Mouse (Mus musculus): ENCODE results near the gene Ing3.
A peak's percentile ranks its signal among the peaks of the same experiment; 100 is the strongest.

Gene Ing3

GRCm38 (mm10) chr6:21993070-21993469 is 43.7 kb downstream of the Ing3 start:
- DNase-seq = no peak

GRCm38 (mm10) chr6:21998131-21998530 is 48.8 kb downstream of the Ing3 start:
- no peak for DNase-seq

GRCm38 (mm10) chr6:21999025-21999424 is 49.7 kb downstream of the Ing3 start:
- no peak for DNase-seq

GRCm38 (mm10) chr6:22000086-22000485 is 50.7 kb downstream of the Ing3 start:
- DNase-seq = no peak

GRCm38 (mm10) chr6:22000881-22001280 is 51.5 kb downstream of the Ing3 start:
- DNase-seq = no peak

GRCm38 (mm10) chr6:22001284-22001916 is 52.0 kb downstream of the Ing3 start:
- DNase-seq = no peak

- DNase-seq = no peak
Observed at GRCm38 (mm10) chr6:22002521-22003199, 53.3 kb downstream of the Ing3 start.

- peak in 1 of 2 experiments; percentile 38 for DNase-seq
Observed at GRCm38 (mm10) chr6:22003200-22003587, 53.8 kb downstream of the Ing3 start.

GRCm38 (mm10) chr6:22003959-22004543 is 54.7 kb downstream of the Ing3 start:
- no peak for DNase-seq

GRCm38 (mm10) chr6:22008346-22008745 is 59.0 kb downstream of the Ing3 start:
- DNase-seq = no peak

GRCm38 (mm10) chr6:22010258-22010657 is 60.9 kb downstream of the Ing3 start:
- DNase-seq = no peak

- no peak for DNase-seq
Observed at GRCm38 (mm10) chr6:22010761-22011281, 61.5 kb downstream of the Ing3 start.

- no peak for DNase-seq
Observed at GRCm38 (mm10) chr6:22011546-22011945, 62.2 kb downstream of the Ing3 start.

- DNase-seq = no peak
Observed at GRCm38 (mm10) chr6:22012099-22012498, 62.7 kb downstream of the Ing3 start.

GRCm38 (mm10) chr6:22012501-22012900 is 63.1 kb downstream of the Ing3 start:
- no peak for DNase-seq

GRCm38 (mm10) chr6:22013394-22013793 is 64.0 kb downstream of the Ing3 start:
- no peak for DNase-seq

- no peak for DNase-seq
Observed at GRCm38 (mm10) chr6:22014291-22014911, 65.0 kb downstream of the Ing3 start.

GRCm38 (mm10) chr6:22017631-22018030 is 68.3 kb downstream of the Ing3 start:
- no peak for DNase-seq

- DNase-seq = no peak
Observed at GRCm38 (mm10) chr6:22018768-22019445, 69.5 kb downstream of the Ing3 start.

- peak in 1 of 2 experiments; percentile 12 for DNase-seq
Observed at GRCm38 (mm10) chr6:22019637-22020036, 70.3 kb downstream of the Ing3 start.

GRCm38 (mm10) chr6:22020696-22021095 is 71.3 kb downstream of the Ing3 start:
- DNase-seq = no peak

GRCm38 (mm10) chr6:22021315-22021714 is 71.9 kb downstream of the Ing3 start:
- DNase-seq = no peak

- DNase-seq = no peak
Observed at GRCm38 (mm10) chr6:22024168-22024567, 74.8 kb downstream of the Ing3 start.
